Mouse (Mus musculus) embryonic facial prominence, embryonic 11.5 days (tissue): ENCODE results near the gene Tbl1x. TPM values are rescaled to one million over a fixed set of nuclear protein-coding genes. Genes with fewer than 3 reads are reported as not detected.

Experiments used
- ATAC-seq: fragments of 200-750 bp; cut with Nextera tagmentation; replicated peaks from 2 replicates; pipeline ENCODE4 v1.8.0; 2017; ENCODE audit warnings: low read depth; ENCODE audit not compliant: insufficient number of reproducible peaks, low FRiP score, low TSS enrichment
- DNase-seq: peaks from one replicate; pipeline ENCODE4 v3.0.0-alpha.2; 2015; ENCODE audit warnings: low spot score
- H3K27ac ChIP-seq: fragments of 300-500 bp; sonication (generic); replicated peaks from 2 replicates; pipeline ENCODE4 v1.5.1; 2014; ENCODE audit warnings: mild to moderate bottlenecking, low read depth, low read length, control low read depth
- H3K27me3 ChIP-seq: fragments of 300-500 bp; sonication (generic); 2 replicates; pipeline ENCODE4 v1.6.1; 2014; ENCODE audit warnings: mild to moderate bottlenecking, low read length, moderate library complexity, mixed read lengths; ENCODE audit not compliant: control insufficient read depth, insufficient read depth
- H3K36me3 ChIP-seq: fragments of 300-500 bp; sonication (generic); replicated peaks from 2 replicates; pipeline ENCODE4 v1.6.1; 2014; ENCODE audit warnings: low read depth, mild to moderate bottlenecking, low read length, moderate library complexity, mixed read lengths; ENCODE audit not compliant: control insufficient read depth, insufficient read depth
- H3K4me1 ChIP-seq: fragments of 300-500 bp; sonication (generic); 2 replicates; pipeline ENCODE4 v1.6.1; 2014; ENCODE audit warnings: low read length, mixed read lengths; ENCODE audit not compliant: control insufficient read depth, insufficient read depth
- H3K4me2 ChIP-seq: fragments of 300-500 bp; sonication (generic); 2 replicates; pipeline ENCODE4 v1.6.1; 2014; ENCODE audit warnings: low read depth, mild to moderate bottlenecking, control low read depth, low read length, moderate library complexity
- H3K4me3 ChIP-seq: fragments of 300-500 bp; sonication (generic); 2 replicates; pipeline ENCODE4 v1.5.1; 2014; ENCODE audit warnings: low read depth, low read length, control low read depth
- H3K9ac ChIP-seq: fragments of 300-500 bp; sonication (generic); replicated peaks from 2 replicates; pipeline ENCODE4 v1.6.1; 2014; ENCODE audit warnings: mild to moderate bottlenecking, control low read depth, low read length
- H3K9me3 ChIP-seq: fragments of 300-500 bp; sonication (generic); replicated peaks from 2 replicates; pipeline ENCODE4 v1.6.1; 2016; ENCODE audit warnings: mild to moderate bottlenecking, low read length, inconsistent platforms, mixed read lengths; ENCODE audit not compliant: control insufficient read depth
- WGBS: fragments of 180-500 bp; shearing (Covaris S2); extraction: QIAGEN DNeasy Blood & Tissue Kit; methylation state at CpG from one replicate; pipeline ENCODE4 v1.1.7; 2014; 5-methylcytosine and 5-hydroxymethylcytosine counted together
- polyA plus RNA-seq: library from polyadenylated mRNA; unstranded; fragments of >200 nt; fragmentation: Nextera tagmentation; extraction: Ambion mirVana; gene quantifications from 2 replicates; pipeline ENCODE4 v1.2.1, GENCODE M21; 2014

Tbl1x gene
- polyA plus RNA-seq, 1 experiment from 2014 or later: 98.8 TPM

DNA sequence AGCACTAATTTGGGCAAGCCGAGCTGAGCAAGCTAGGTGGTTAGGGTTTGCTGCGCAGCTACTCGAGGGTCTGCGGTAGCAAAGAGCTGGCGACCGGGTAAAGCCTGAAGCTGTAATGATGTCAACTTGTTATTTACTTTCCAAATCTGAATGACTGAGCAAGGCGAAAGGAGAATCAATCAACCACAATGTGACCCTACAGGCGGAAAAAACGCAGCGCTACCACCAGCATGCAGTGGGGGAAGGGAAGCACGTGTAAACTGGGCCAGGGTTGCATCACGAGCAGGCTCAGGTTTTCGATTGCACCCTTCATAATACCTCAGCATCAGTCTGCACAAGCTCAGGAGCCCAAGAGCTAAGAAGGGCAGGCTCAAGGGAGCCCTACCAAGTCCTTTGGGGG, 1.7 kb upstream of the Tbl1x start:
- no peak overlapping the region for H3K4me3 ChIP-seq
- 22% methylated on average over 13 of the region's 13 CpGs for WGBS
- DNase-seq: peak; percentile 92

DNA sequence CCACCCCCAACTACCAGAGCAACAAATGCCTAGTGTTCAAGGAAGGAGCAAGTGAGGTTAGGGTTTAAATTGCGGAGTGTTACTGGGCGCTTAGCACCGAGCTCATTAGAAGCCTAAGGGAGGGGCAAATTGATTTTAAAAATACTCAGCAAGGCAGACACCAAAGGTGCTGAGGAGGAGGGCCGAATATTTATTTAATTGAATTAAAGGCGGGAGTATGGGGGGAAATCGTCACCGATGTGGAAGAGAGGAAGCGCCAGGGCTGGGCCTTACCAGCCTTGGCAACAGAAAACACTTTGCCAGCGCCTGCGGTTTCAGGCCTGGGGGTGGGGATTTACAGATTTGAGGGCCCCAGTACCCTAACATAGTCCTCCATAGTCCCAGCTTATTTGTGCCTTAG, 1.0 kb upstream of the Tbl1x start:
- no peaks in the 10 kb centered on the region for H3K27me3 ChIP-seq
- WGBS: 20% methylated on average over 10 of the region's 10 CpGs

More for the DNA sequence above, 1.7 kb upstream of the Tbl1x start:
- no peak overlapping the region for H3K9ac ChIP-seq
- peak overlapping the region; percentile 94 for H3K27ac ChIP-seq
- no peaks in the 10 kb centered on the region for H3K36me3 ChIP-seq
- H3K4me2 ChIP-seq: no peak overlapping the region
- no peaks in the 10 kb centered on the region for H3K27me3 ChIP-seq
- no peaks in the 10 kb centered on the region for H3K9me3 ChIP-seq
- peak; percentile 74 for ATAC-seq
- H3K4me1 ChIP-seq: no peaks in the 10 kb centered on the region

DNA sequence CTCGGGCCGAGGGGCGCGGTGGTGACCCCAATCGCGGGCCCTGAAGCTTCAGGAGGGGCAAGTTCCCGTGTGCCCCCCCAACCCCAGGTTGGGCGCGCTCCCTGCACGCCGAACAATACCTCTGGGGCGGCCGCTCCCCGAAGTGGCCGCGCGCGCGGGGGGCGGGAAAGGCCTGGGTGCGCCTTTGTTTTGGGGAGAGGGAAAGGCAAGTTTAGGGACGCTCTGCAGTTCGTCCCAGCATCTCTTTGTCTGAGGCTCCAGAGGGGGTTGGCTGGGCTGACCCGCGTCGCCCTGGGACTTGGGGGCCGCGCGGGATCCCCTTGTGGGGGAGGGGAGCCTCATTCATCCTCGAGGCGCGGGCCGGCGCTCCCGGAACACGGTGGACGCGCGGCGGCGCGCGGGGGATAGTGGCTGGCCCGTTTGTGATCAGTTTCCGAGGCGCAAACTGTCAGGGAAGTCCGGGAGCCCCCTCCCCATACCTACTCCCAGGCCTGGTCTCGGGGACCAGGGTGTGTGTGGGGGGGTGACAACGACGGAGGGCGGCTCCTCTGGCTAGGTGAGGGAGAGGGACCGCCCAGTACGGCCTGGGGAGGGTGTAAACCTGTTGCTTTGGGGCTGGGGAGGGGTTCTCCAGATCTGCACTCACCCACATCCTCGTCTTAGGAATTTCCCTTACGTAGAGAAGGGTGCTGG, 634 bp downstream of the Tbl1x start:
- Histone ChIP-seq H3K27ac (peak overlapping the region; percentile 94), H3K4me3 (peak overlapping the region; percentile 65), H3K4me2 (peak overlapping the region; percentile 39), H3K36me3 (no peaks in the 10 kb centered on the region), H3K4me1 (no peaks in the 10 kb centered on the region), H3K9ac (peak overlapping the region; percentile 85), H3K27me3 (no peaks in the 10 kb centered on the region), H3K9me3 (no peaks in the 10 kb centered on the region)
- 14% methylated on average over 45 of the region's 55 CpGs for WGBS
- ATAC-seq (peak; percentile 32; the same call in 1 of the 2 replicates), DNase-seq (peak; percentile 58)

More for the DNA sequence above, 1.0 kb upstream of the Tbl1x start:
- Histone ChIP-seq H3K27ac (peak overlapping the region; percentile 94), H3K9ac (peak overlapping the region; percentile 32; the same call in 1 of the 2 replicates), H3K4me1 (no peaks in the 10 kb centered on the region), H3K4me3 (peak overlapping the region; percentile 65; the same call in 1 of the 2 replicates), H3K9me3 (no peaks in the 10 kb centered on the region), H3K36me3 (no peaks in the 10 kb centered on the region), H3K4me2 (peak overlapping the region; percentile 34)
- ATAC-seq (0 out of 2 replicates have a peak, but pooled peaks have one; percentile 12), DNase-seq (peak; percentile 39)

DNA sequence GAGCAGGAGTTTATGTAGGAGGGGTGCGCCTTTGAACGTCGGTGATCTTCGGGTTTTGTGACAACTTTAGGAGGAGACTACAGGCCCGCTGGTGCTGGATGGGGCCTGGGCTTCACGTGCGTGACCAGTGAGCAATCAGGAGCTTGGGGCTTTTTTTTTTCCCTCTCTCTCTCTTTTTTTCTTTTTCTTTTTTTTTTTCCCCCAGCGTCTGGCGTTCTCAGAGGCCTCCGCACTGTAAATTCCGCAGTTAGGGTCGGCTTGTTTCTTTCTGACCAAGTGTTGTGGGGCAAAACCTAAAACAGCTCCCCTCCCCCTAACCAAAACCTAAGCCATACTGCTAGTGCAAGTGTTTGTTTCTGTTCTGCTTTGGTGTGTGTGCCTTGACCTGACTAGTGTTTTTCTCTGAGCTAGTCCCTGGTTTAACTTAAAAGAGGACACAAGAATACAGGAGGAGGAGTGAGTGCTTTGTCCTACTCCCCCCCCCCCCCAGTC, 1.2 kb downstream of the Tbl1x start:
- no peaks in the 10 kb centered on the region for H3K36me3 ChIP-seq
- H3K4me3 ChIP-seq: peak overlapping the region; percentile 65
- H3K27me3 ChIP-seq: no peaks in the 10 kb centered on the region
- H3K4me2 ChIP-seq: peak overlapping the region; percentile 39
- 34% methylated on average over 12 of the region's 12 CpGs for WGBS
- ATAC-seq: no peak; the same call in 1 of the 2 replicates
- H3K9me3 ChIP-seq: no peaks in the 10 kb centered on the region
- DNase-seq: no peak
- no peaks in the 10 kb centered on the region for H3K4me1 ChIP-seq
- peak overlapping the region; percentile 85 for H3K9ac ChIP-seq
- H3K27ac ChIP-seq: peak overlapping the region; percentile 94

DNA sequence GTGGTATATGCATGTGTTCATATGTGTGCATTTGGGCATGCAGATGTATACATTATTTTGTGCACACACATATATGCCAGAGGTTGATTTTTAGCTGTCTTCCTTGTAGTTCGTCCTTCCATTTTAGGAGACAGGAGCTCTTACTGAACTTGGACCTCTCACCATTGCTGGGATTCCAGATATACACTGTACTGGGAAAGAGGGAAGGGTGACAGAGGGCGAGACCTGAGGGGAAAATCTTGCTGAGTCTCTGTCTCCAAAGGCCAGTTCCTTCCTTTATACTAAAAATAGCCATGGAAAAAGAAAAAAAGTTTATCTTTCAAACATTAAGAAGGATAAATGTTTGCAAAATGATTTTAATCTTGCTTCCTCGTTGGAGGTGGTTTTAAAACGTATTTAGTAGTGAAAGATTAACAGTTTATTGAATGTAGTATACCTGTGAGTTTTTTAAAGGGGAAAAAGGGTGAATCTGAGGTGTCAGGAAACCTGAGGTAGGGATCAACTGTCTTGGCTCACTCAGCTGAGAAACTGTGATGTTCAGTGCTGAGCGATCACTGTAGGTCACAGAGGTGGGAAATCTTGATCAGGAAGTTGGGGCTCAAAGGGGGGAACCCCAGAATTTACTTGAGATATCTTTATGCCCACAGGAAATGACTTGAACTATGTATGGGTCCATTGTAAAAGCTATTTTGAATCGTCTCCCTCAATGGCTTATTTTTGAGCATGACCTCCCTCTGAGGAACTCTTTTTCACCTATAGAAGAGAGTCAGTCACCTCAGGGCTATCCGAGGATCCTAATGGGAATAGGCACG, 6.7 kb downstream of the Tbl1x start:
- Histone ChIP-seq H3K36me3 (no peaks in the 10 kb centered on the region), H3K27me3 (no peaks in the 10 kb centered on the region), H3K9me3 (no peaks in the 10 kb centered on the region), H3K4me3 (no peak overlapping the region), H3K4me1 (no peaks in the 10 kb centered on the region), H3K4me2 (no peak overlapping the region), H3K9ac (no peak overlapping the region), H3K27ac (no peak overlapping the region)
- WGBS: 55% methylated on average over 8 of the region's 8 CpGs
- ATAC-seq (no peak), DNase-seq (no peak)

DNA sequence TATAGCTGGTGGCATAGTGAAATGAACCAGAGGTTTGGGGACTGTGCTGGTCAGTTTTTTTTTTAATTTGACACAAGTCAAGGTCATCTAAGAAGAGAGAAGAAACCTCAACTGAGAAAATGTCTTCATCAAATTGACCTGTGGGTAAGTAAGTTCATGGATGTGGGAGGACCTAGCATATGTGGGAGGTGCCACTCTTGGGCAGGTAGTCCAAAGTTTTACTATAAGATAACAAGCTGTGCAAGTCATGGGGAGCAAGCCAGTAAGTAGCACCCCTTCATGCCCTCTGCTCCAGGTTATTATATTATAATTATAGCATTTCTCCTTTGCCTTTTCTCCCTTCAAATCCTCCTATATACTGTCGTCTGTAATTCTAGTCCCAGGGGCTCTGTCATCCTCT, 8.1 kb downstream of the Tbl1x start:
- H3K36me3 ChIP-seq: no peaks in the 10 kb centered on the region
- no peak overlapping the region for H3K4me3 ChIP-seq
- H3K9ac ChIP-seq: no peak overlapping the region
- no peak for DNase-seq
- ATAC-seq: no peak
- no peaks in the 10 kb centered on the region for H3K4me1 ChIP-seq
- no peak overlapping the region for H3K4me2 ChIP-seq
- 71% methylated on average over 1 of the region's 1 CpGs for WGBS
- H3K27me3 ChIP-seq: no peaks in the 10 kb centered on the region
- H3K9me3 ChIP-seq: no peaks in the 10 kb centered on the region
- no peak overlapping the region for H3K27ac ChIP-seq

DNA sequence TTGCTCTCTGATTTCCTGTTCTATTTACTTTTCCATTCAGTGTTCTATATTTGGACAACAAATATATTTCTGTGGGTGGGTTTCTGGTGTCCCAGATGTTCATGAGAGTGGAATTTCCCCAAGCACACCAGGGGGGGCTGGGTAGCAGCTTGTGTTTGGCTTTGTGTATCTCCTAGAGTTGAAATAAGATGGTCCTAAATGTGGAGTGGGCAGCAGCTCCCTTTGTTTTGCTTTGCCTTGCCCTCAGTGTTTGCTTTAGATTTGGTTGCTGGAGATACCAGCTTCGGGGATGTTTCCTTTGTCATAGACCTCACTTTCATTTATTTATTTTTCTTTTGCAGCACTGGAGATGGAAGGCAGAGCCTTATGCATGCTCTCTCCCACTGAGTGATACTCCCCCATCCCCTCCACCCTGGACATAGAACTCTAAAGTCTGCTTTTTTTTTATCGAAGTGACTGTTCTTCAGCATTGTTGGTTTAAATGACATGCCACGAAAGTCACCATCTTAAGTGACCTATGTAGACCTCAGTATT, 12.1 kb downstream of the Tbl1x start:
- Histone ChIP-seq H3K36me3 (no peaks in the 10 kb centered on the region), H3K9me3 (no peaks in the 10 kb centered on the region), H3K4me2 (no peak overlapping the region), H3K4me1 (no peaks in the 10 kb centered on the region), H3K9ac (no peak overlapping the region), H3K27me3 (no peaks in the 10 kb centered on the region), H3K4me3 (no peak overlapping the region), H3K27ac (no peak overlapping the region)
- WGBS: 41% methylated on average over 3 of the region's 3 CpGs
- ATAC-seq (no peak), DNase-seq (peak; percentile 4)
